Mouse (Mus musculus) limb, embryonic 14.5 days (tissue): Measurements from ENCODE around the gene Fermt1. TPM values are rescaled to one million over a fixed set of nuclear protein-coding genes. Genes with fewer than 3 reads are reported as not detected.

Source experiments
- ATAC-seq: fragments of 200-750 bp; cut with Nextera tagmentation; 2 replicates; pipeline ENCODE4 v1.8.0; 2017; ENCODE audit warnings: low read depth, moderate number of reproducible peaks, moderate TSS enrichment; ENCODE audit not compliant: low FRiP score
- DNase-seq: peaks from one replicate; pipeline ENCODE4 v3.0.0-alpha.2; 2015; ENCODE audit warnings: low spot score
- H3K27ac ChIP-seq: fragments of 300-500 bp; sonication (generic); replicated peaks from 2 replicates; pipeline ENCODE4 v1.5.1; 2014; ENCODE audit warnings: low read depth, mild to moderate bottlenecking, low read length, moderate library complexity, mixed read lengths
- H3K27me3 ChIP-seq: fragments of 300-500 bp; sonication (generic); 2 replicates; pipeline ENCODE4 v1.6.1; 2014; ENCODE audit warnings: low read length, mixed read lengths; ENCODE audit not compliant: control insufficient read depth, insufficient read depth
- H3K36me3 ChIP-seq: fragments of 300-500 bp; sonication (generic); 2 replicates; pipeline ENCODE4 v1.6.1; 2014; ENCODE audit warnings: mild to moderate bottlenecking, low read length, moderate library complexity, mixed read lengths; ENCODE audit not compliant: control insufficient read depth, insufficient read depth
- H3K4me1 ChIP-seq: fragments of 300-500 bp; sonication (generic); 2 replicates; pipeline ENCODE4 v1.6.1; 2014; ENCODE audit warnings: antibody characterized with exemption, low read length, mixed read lengths; ENCODE audit not compliant: control insufficient read depth, insufficient read depth
- H3K4me2 ChIP-seq: fragments of 300-500 bp; sonication (generic); replicated peaks from 2 replicates; pipeline ENCODE4 v1.6.1; 2014; ENCODE audit warnings: low read depth, mild to moderate bottlenecking, low read length, moderate library complexity; ENCODE audit not compliant: severe bottlenecking
- H3K4me3 ChIP-seq: fragments of 300-500 bp; sonication (generic); replicated peaks from 2 replicates; pipeline ENCODE4 v1.5.1; 2014; ENCODE audit warnings: low read length
- H3K9ac ChIP-seq: fragments of 300-500 bp; sonication (generic); 2 replicates; pipeline ENCODE4 v1.6.1; 2014; ENCODE audit warnings: mild to moderate bottlenecking, low read depth, low read length, moderate library complexity; ENCODE audit not compliant: severe bottlenecking
- H3K9me3 ChIP-seq: fragments of 300-500 bp; sonication (generic); 2 replicates; pipeline ENCODE4 v1.6.1; 2016; ENCODE audit warnings: low read length; ENCODE audit not compliant: control insufficient read depth
- POLR2A ChIP-seq: fragments of 200-500 bp; IDR thresholded peaks from 2 replicates; pipeline ENCODE4 v1.8.0; 2012; ENCODE audit warnings: inconsistent platforms, mild to moderate bottlenecking, moderate library complexity, borderline replicate concordance; ENCODE audit not compliant: insufficient read depth, insufficient read length; ENCODE audit errors: extremely low read depth
- WGBS: fragments of 180-500 bp; shearing (Covaris S2); extraction: QIAGEN DNeasy Blood & Tissue Kit; methylation state at CpG from one replicate; pipeline ENCODE4 v1.1.7; 2014; 5-methylcytosine and 5-hydroxymethylcytosine counted together
- polyA plus RNA-seq, 2 experiments: library from polyadenylated mRNA; depleted of rRNA in 1 of 2; stranded (reverse) in 1 of 2; unstranded in 1 of 2; fragments of >200 nt; fragmentation: Nextera tagmentation in 1 of 2; extraction: Ambion mirVana in 1 of 2; gene quantifications; 2 replicates each; pipeline versions ENCODE4 v1.2.1 to v1.2.3; 2012 to 2014

Fermt1 gene
- polyA plus RNA-seq, 2 experiments: 3.9 to 16.2 TPM

- no peaks in the 10 kb centered on the region for H3K36me3 ChIP-seq
- H3K4me2 ChIP-seq: no peak overlapping the region
- no peak overlapping the region for H3K9ac ChIP-seq
- H3K9me3 ChIP-seq: no peaks in the 10 kb centered on the region
- no peak for ATAC-seq
- H3K4me1 ChIP-seq: no peaks in the 10 kb centered on the region
- WGBS: 61% methylated on average over 1 of the region's 1 CpGs
- no peak overlapping the region for H3K27ac ChIP-seq
- no peak for TF ChIP-seq POLR2A
- H3K4me3 ChIP-seq: no peak overlapping the region
- no peak for DNase-seq
- H3K27me3 ChIP-seq: no peaks in the 10 kb centered on the region
Measured at GRCm38 (mm10) chr2:132914785-132915184, 30.9 kb downstream of the Fermt1 start.

GRCm38 (mm10) chr2:132906763-132907162 lies 38.9 kb downstream of the Fermt1 start:
- no peak overlapping the region for H3K4me3 ChIP-seq
- TF ChIP-seq POLR2A: no peak
- H3K4me1 ChIP-seq: no peaks in the 10 kb centered on the region
- no peaks in the 10 kb centered on the region for H3K27me3 ChIP-seq
- H3K9me3 ChIP-seq: no peaks in the 10 kb centered on the region
- no peak for ATAC-seq
- DNase-seq: peak; percentile 57
- 32% methylated on average over 8 of the region's 8 CpGs for WGBS
- H3K27ac ChIP-seq: no peak overlapping the region
- no peak overlapping the region for H3K9ac ChIP-seq
- H3K36me3 ChIP-seq: no peaks in the 10 kb centered on the region
- H3K4me2 ChIP-seq: no peak overlapping the region

- Histone ChIP-seq H3K9ac (no peak overlapping the region), H3K4me2 (no peak overlapping the region), H3K4me1 (no peaks in the 10 kb centered on the region), H3K27ac (no peak overlapping the region), H3K4me3 (no peak overlapping the region), H3K27me3 (no peaks in the 10 kb centered on the region), H3K9me3 (no peaks in the 10 kb centered on the region), H3K36me3 (no peaks in the 10 kb centered on the region)
- ATAC-seq (no peak), DNase-seq (no peak)
- 73% methylated on average over 2 of the region's 2 CpGs for WGBS
- TF ChIP-seq POLR2A: no peak
Measured at GRCm38 (mm10) chr2:132904961-132905360, 40.7 kb downstream of the Fermt1 start.

- TF ChIP-seq POLR2A: no peak
Measured at GRCm38 (mm10) chr2:132903498-132903897, 42.2 kb downstream of the Fermt1 start.

GRCm38 (mm10) chr2:132902056-132902455 lies 43.6 kb downstream of the Fermt1 start:
- WGBS: 81% methylated on average over 3 of the region's 4 CpGs
- TF ChIP-seq POLR2A: no peak
- no peaks in the 10 kb centered on the region for H3K9me3 ChIP-seq

More at GRCm38 (mm10) chr2:132903498-132903897, 42.2 kb downstream of the Fermt1 start:
- no peak overlapping the region for H3K27ac ChIP-seq
- no peak for ATAC-seq
- H3K36me3 ChIP-seq: no peaks in the 10 kb centered on the region
- peak; percentile 81 for DNase-seq
- no peaks in the 10 kb centered on the region for H3K27me3 ChIP-seq
- no peak overlapping the region for H3K4me3 ChIP-seq
- H3K9ac ChIP-seq: no peak overlapping the region
- H3K4me2 ChIP-seq: no peak overlapping the region
- WGBS: 36% methylated on average over 3 of the region's 3 CpGs
- no peaks in the 10 kb centered on the region for H3K4me1 ChIP-seq
- no peaks in the 10 kb centered on the region for H3K9me3 ChIP-seq

GRCm38 (mm10) chr2:132901636-132902035 lies 44.1 kb downstream of the Fermt1 start:
- 89% methylated on average over 4 of the region's 4 CpGs for WGBS
- H3K9me3 ChIP-seq: no peaks in the 10 kb centered on the region
- no peaks in the 10 kb centered on the region for H3K36me3 ChIP-seq
- no peak overlapping the region for H3K4me3 ChIP-seq
- no peak for TF ChIP-seq POLR2A
- DNase-seq (no peak), ATAC-seq (no peak)
- H3K27me3 ChIP-seq: no peaks in the 10 kb centered on the region
- H3K27ac ChIP-seq: no peak overlapping the region
- no peak overlapping the region for H3K9ac ChIP-seq
- no peak overlapping the region for H3K4me2 ChIP-seq
- H3K4me1 ChIP-seq: no peaks in the 10 kb centered on the region

More at GRCm38 (mm10) chr2:132902056-132902455, 43.6 kb downstream of the Fermt1 start:
- no peak for ATAC-seq
- no peaks in the 10 kb centered on the region for H3K36me3 ChIP-seq
- H3K27ac ChIP-seq: no peak overlapping the region
- H3K4me1 ChIP-seq: no peaks in the 10 kb centered on the region
- no peak for DNase-seq
- no peak overlapping the region for H3K4me2 ChIP-seq
- no peak overlapping the region for H3K9ac ChIP-seq
- no peak overlapping the region for H3K4me3 ChIP-seq
- H3K27me3 ChIP-seq: no peaks in the 10 kb centered on the region
